Mouse (Mus musculus): ENCODE data around the gene Uxs1.

- TF ChIP-seq CTCF (IDR thresholded peaks at IDR 0.05; ENCODE audit: low read depth, low read length) (no peak), GATA1 (IDR thresholded peaks at IDR 0.05; ENCODE audit: borderline replicate concordance, low read length) (no peak)
These were observed 97.1 kb downstream of the Uxs1 start, which contains the start of gene 1500015O10Rik for GRCm38 (mm10) chr1:43730491-43730924.

Data from G1E (cell line).